Mouse (Mus musculus) hindbrain, postnatal 0 days (tissue): ENCODE data around the gene Kat8. TPM values are rescaled to one million over a fixed set of nuclear protein-coding genes. Genes with fewer than 3 reads are reported as not detected.

Experiments used
- ATAC-seq: fragments of 200-750 bp; cut with Nextera tagmentation; 2 replicates; pipeline ENCODE4 v1.8.0; 2017; ENCODE audit warnings: mild to moderate bottlenecking, moderate TSS enrichment, moderate library complexity
- DNase-seq: peaks from one replicate; pipeline ENCODE4 v3.0.0-alpha.2; 2015; ENCODE audit warnings: low spot score
- H3K27ac ChIP-seq: fragments of 300-500 bp; sonication (generic); 2 replicates; pipeline ENCODE4 v1.5.1; 2014; ENCODE audit warnings: mild to moderate bottlenecking
- H3K27me3 ChIP-seq: fragments of 300-500 bp; sonication (generic); 2 replicates; pipeline ENCODE4 v1.6.1; 2014; ENCODE audit warnings: low read length, mixed read lengths; ENCODE audit not compliant: insufficient read depth
- H3K36me3 ChIP-seq: fragments of 300-500 bp; sonication (generic); 2 replicates; pipeline ENCODE4 v1.6.1; 2014; ENCODE audit warnings: low read length, mixed read lengths; ENCODE audit not compliant: insufficient read depth
- H3K4me1 ChIP-seq: fragments of 300-500 bp; sonication (generic); 2 replicates; pipeline ENCODE4 v1.6.1; 2014; ENCODE audit warnings: antibody characterized with exemption, low read length, mixed read lengths; ENCODE audit not compliant: insufficient read depth
- H3K4me2 ChIP-seq: fragments of 300-500 bp; sonication (generic); 2 replicates; pipeline ENCODE4 v1.6.1; 2014; ENCODE audit warnings: low read depth, mild to moderate bottlenecking, low read length, moderate library complexity, mixed read lengths
- H3K4me3 ChIP-seq: fragments of 300-500 bp; sonication (generic); 2 replicates; pipeline ENCODE4 v1.5.1; 2014; ENCODE audit warnings: low read length
- H3K9ac ChIP-seq: fragments of 300-500 bp; sonication (generic); replicated peaks from 2 replicates; pipeline ENCODE4 v1.6.1; 2014; ENCODE audit warnings: mild to moderate bottlenecking, low read length, moderate library complexity, mixed read lengths
- H3K9me3 ChIP-seq: fragments of 300-500 bp; sonication (generic); 2 replicates; pipeline ENCODE4 v1.6.1; 2016; ENCODE audit warnings: low read length, mixed read lengths
- CTCF ChIP-seq: IDR thresholded peaks from 2 replicates; pipeline ENCODE4 v1.5.1; 2016; ENCODE audit warnings: antibody characterized with exemption, control low read depth, low read depth
- WGBS: fragments of 180-500 bp; shearing (Covaris S2); extraction: QIAGEN DNeasy Blood & Tissue Kit; methylation state at CpG from one replicate; pipeline ENCODE4 v1.1.7; 2014; 5-methylcytosine and 5-hydroxymethylcytosine counted together
- polyA plus RNA-seq: library from polyadenylated mRNA; unstranded; fragments of >200 nt; fragmentation: Nextera tagmentation; extraction: Ambion mirVana; gene quantifications from 2 replicates; pipeline ENCODE4 v1.2.1, GENCODE M21; 2015
- total RNA-seq: library from RNA; depleted of rRNA; stranded (reverse); fragments of >200 nt; gene quantifications from 2 replicates; pipeline ENCODE4 v1.2.3, GENCODE M21; 2014

Kat8 gene
- total and polyA plus RNA-seq, 2 experiments from 2014 or later, result 30.1 to 33.5 TPM

DNA sequence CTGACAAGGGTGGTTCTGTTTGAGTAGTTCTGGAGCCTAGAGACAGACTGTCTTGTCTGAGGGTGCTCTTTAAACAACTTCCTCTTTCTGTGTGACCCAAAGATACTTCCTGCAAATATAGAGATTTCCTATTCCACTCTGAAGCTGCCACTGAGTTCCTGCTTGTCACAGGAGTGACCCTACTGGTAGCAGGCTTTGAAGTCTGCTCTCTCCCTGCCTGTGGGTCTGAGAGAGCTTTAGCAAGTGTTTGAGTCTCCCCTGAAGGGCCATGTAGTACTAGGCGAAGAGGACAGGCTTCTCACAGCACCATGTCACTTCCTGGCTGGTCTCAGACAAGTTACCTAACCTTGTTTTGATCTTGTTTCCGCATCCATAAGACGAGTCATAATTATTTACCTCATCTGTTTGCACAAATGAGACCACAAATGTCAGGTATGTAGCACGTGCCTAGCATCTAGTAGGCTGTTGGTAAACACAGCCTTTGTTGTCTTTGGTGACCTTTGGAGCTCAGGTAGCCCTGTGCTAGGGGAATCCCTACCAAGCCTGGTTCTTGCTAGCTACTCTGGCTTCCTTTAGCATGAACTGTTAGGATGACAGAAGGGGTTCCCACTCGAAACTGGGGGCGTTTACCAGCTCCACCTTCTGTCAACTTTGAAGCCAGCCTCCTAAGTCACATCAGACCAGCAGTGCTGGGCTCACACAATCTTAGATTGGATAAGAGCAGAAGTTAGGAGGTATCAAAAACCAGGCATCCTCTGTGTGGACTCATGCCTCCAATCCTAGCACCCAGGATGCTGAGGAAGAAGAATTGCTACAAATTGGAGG lies 10.3 kb downstream of the Kat8 start:
- no peak for ATAC-seq

DNA sequence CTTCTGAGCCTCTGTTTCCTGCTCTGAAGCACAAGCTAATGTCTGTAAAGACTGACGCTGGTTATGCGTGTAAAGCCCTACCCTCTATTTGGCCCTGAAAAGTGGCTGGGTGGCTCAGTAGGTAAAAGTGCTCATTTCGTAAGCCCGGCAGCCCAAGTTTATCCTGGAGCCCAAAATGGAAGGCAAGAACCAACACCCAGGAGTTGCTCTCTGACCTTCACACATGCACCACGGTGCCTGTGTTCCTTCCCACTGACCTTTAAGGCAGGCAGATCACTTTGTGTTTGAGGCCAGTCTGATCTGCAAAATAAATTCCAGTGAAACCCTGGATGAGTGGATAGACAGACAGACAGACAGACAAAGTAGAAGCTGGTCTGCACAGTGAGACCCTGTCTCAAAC lies 11.4 kb downstream of the Kat8 start:
- 92% methylated on average over 5 of the region's 5 CpGs for WGBS
- no peak overlapping the region for H3K27ac ChIP-seq
- H3K9ac ChIP-seq, result no peak overlapping the region
- H3K4me2 ChIP-seq, result no peak overlapping the region
- DNase-seq, result no peak
- no peak for ATAC-seq
- H3K27me3 ChIP-seq, result no peaks in the 10 kb centered on the region
- H3K4me1 ChIP-seq, result no peaks in the 10 kb centered on the region
- TF ChIP-seq CTCF, result no peak
- no peaks in the 10 kb centered on the region for H3K9me3 ChIP-seq
- peaks cover 9% of the 10 kb centered on the region; the same call in 1 of the 2 replicates for H3K36me3 ChIP-seq
- no peak overlapping the region for H3K4me3 ChIP-seq

More for the DNA sequence above, 10.3 kb downstream of the Kat8 start:
- Histone ChIP-seq H3K27me3 (no peaks in the 10 kb centered on the region), H3K36me3 (peaks cover 9% of the 10 kb centered on the region; the same call in 1 of the 2 replicates), H3K4me3 (no peak overlapping the region), H3K4me1 (no peaks in the 10 kb centered on the region), H3K9ac (no peak overlapping the region), H3K27ac (no peak overlapping the region), H3K9me3 (no peaks in the 10 kb centered on the region), H3K4me2 (no peak overlapping the region)
- no peak for DNase-seq
- 83% methylated on average over 6 of the region's 6 CpGs for WGBS
- TF ChIP-seq CTCF, result no peak

DNA sequence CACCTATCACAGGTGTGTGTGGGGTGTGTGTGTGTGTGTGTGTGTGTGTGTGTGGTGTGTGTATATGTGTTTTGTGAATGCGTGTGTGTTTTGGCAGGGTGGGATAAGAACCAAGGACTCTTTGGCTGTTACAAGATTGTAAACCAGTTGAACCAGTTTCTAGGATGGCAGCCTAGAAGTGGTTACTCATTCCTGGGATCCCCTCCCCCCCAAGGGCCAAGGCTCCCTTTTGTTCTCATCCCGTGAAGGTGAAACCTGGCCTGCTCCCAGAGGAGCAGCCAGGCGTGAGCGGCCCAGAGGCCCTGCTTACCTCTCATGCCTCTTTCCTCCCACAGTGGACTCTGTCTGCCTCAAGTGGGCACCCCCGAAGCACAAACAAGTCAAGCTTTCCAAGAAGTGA lies 12.9 kb downstream of the Kat8 start:
- Histone ChIP-seq H3K9ac (no peak overlapping the region), H3K9me3 (no peaks in the 10 kb centered on the region), H3K4me3 (no peak overlapping the region), H3K27ac (no peak overlapping the region), H3K36me3 (peaks cover 9% of the 10 kb centered on the region; the same call in 1 of the 2 replicates), H3K4me2 (no peak overlapping the region), H3K4me1 (peaks cover 3% of the 10 kb centered on the region; the same call in 1 of the 2 replicates), H3K27me3 (peaks cover 8% of the 10 kb centered on the region; the same call in 1 of the 2 replicates)
- WGBS, result 73% methylated on average over 5 of the region's 5 CpGs
- ATAC-seq (no peak), DNase-seq (no peak)
- TF ChIP-seq CTCF, result no peak

DNA sequence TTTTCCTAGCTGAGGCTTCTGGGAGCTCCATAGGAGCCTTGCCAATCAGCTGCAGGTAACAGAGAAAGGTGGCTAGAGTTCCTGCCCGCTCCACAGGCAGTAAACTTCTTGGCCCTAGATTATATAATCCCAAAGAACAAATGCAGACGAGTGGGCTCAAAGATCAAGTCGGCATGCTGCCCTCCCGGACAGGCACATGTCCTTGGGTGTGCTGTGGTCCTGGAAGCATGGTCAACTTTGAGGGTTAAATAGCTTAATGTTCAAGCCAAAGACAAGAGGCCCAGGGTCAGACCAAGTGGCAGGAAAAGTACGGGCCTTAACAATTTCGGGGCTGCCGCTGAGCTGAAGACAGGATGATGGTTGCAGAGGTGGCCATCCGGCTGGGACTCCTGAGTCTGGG lies 13.8 kb downstream of the Kat8 start:
- Histone ChIP-seq H3K9ac (no peak overlapping the region), H3K4me2 (no peak overlapping the region), H3K4me1 (peaks cover 3% of the 10 kb centered on the region; the same call in 1 of the 2 replicates), H3K36me3 (peaks cover 9% of the 10 kb centered on the region; the same call in 1 of the 2 replicates), H3K9me3 (no peaks in the 10 kb centered on the region), H3K4me3 (no peak overlapping the region), H3K27ac (no peak overlapping the region), H3K27me3 (peaks cover 9% of the 10 kb centered on the region; the same call in 1 of the 2 replicates)
- 91% methylated on average over 8 of the region's 8 CpGs for WGBS
- DNase-seq (no peak), ATAC-seq (no peak)
- no peak for TF ChIP-seq CTCF

DNA sequence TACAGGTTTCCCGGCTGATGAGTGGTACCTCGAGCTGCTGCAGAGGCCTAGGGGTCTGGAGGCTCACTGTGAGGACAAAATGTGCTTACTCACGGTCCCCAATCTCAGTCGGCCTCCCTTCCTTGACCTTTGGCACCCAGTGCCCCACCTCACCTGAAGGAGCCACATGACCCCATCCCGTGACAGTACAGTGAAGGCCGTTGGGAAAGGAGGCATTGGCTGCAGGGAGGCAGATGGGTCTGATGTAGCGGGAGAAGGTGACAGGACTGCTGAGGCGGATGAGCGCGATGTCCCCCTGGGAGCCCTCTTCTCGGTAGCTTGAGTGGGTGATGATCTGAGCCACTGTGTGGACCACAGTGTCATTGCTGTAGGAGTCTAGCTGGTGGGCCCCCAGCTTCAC lies 14.5 kb downstream of the Kat8 start:
- H3K27ac ChIP-seq, result no peak overlapping the region
- no peak for TF ChIP-seq CTCF
- peaks cover 3% of the 10 kb centered on the region; the same call in 1 of the 2 replicates for H3K4me1 ChIP-seq
- H3K4me2 ChIP-seq, result no peak overlapping the region
- H3K9me3 ChIP-seq, result no peaks in the 10 kb centered on the region
- DNase-seq (no peak), ATAC-seq (no peak)
- no peak overlapping the region for H3K4me3 ChIP-seq
- H3K36me3 ChIP-seq, result peaks cover 9% of the 10 kb centered on the region; the same call in 1 of the 2 replicates
- 89% methylated on average over 11 of the region's 11 CpGs for WGBS
- peaks cover 9% of the 10 kb centered on the region; the same call in 1 of the 2 replicates for H3K27me3 ChIP-seq
- H3K9ac ChIP-seq, result no peak overlapping the region

DNA sequence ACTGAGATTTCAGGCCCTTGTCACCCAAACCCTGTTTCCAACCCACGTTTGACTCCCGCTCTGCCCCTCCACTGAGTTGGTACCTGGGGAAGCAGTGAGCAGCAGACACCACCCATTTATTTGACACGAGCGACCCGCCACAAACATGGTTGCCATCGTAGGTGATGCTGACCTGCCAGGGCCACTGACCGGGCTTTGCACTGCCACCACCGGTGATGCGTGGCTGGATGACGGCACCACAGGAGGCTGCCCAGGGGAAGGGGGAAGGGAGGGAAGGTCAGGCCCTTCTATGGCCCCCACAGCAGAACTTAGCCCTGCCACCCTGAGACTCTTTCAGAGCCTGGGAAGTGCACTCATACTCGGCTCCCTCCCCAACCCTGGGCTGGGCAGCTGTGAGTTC lies 15.4 kb downstream of the Kat8 start:
- H3K4me1 ChIP-seq, result peaks cover 3% of the 10 kb centered on the region; the same call in 1 of the 2 replicates
- peaks cover 9% of the 10 kb centered on the region; the same call in 1 of the 2 replicates for H3K36me3 ChIP-seq
- H3K9me3 ChIP-seq, result no peaks in the 10 kb centered on the region
- TF ChIP-seq CTCF, result no peak
- ATAC-seq (no peak), DNase-seq (no peak)
- peaks cover 9% of the 10 kb centered on the region; the same call in 1 of the 2 replicates for H3K27me3 ChIP-seq
- no peak overlapping the region for H3K4me3 ChIP-seq
- H3K4me2 ChIP-seq, result no peak overlapping the region
- H3K9ac ChIP-seq, result no peak overlapping the region
- H3K27ac ChIP-seq, result no peak overlapping the region
- 84% methylated on average over 11 of the region's 11 CpGs for WGBS
